Mouse (Mus musculus) heart, embryonic 13.5 days (tissue): Measurements from ENCODE around the gene Sypl. TPM values are rescaled to one million over a fixed set of nuclear protein-coding genes. Genes with fewer than 3 reads are reported as not detected.

Experiments used
- ATAC-seq: fragments of 200-750 bp; cut with Nextera tagmentation; 2 replicates; pipeline ENCODE4 v1.8.0; 2017; ENCODE audit warnings: moderate TSS enrichment; ENCODE audit not compliant: insufficient number of reproducible peaks, low FRiP score, low TSS enrichment; ENCODE audit errors: extremely low read depth
- H3K27ac ChIP-seq: fragments of 300-500 bp; sonication (generic); replicated peaks from 2 replicates; pipeline ENCODE4 v1.5.1; 2015; ENCODE audit warnings: moderate library complexity, mild to moderate bottlenecking, inconsistent platforms
- H3K27me3 ChIP-seq: fragments of 300-500 bp; sonication (generic); replicated peaks from 2 replicates; pipeline ENCODE4 v1.6.1; 2015; ENCODE audit warnings: mild to moderate bottlenecking, inconsistent platforms
- H3K36me3 ChIP-seq: fragments of 300-500 bp; sonication (generic); 2 replicates; pipeline ENCODE4 v1.6.1; 2015; ENCODE audit warnings: mild to moderate bottlenecking, inconsistent platforms
- H3K4me1 ChIP-seq: fragments of 300-500 bp; sonication (generic); 2 replicates; pipeline ENCODE4 v1.6.1; 2015; ENCODE audit warnings: inconsistent platforms
- H3K4me2 ChIP-seq: fragments of 300-500 bp; sonication (generic); 2 replicates; pipeline ENCODE4 v1.6.1; 2015; ENCODE audit warnings: inconsistent platforms, mild to moderate bottlenecking, moderate library complexity
- H3K4me3 ChIP-seq: fragments of 300-500 bp; sonication (generic); 2 replicates; pipeline ENCODE4 v1.5.1; 2015; ENCODE audit warnings: moderate library complexity, mild to moderate bottlenecking, inconsistent platforms
- H3K9ac ChIP-seq: fragments of 300-500 bp; sonication (generic); 2 replicates; pipeline ENCODE4 v1.6.1; 2015; ENCODE audit warnings: inconsistent platforms, mild to moderate bottlenecking, moderate library complexity
- H3K9me3 ChIP-seq: fragments of 300-500 bp; sonication (generic); 2 replicates; pipeline ENCODE4 v1.6.1; 2016; ENCODE audit warnings: inconsistent platforms
- WGBS: fragments of 180-500 bp; shearing (Covaris S2); methylation state at CpG from one replicate; pipeline ENCODE4 v1.1.7; 2015; ENCODE audit warnings: mixed read lengths; 5-methylcytosine and 5-hydroxymethylcytosine counted together
- polyA plus RNA-seq: library from polyadenylated mRNA; unstranded; fragments of >200 nt; fragmentation: Nextera tagmentation; extraction: Ambion mirVana; gene quantifications from 2 replicates; pipeline ENCODE4 v1.2.1, GENCODE M21; 2015

The Sypl gene
- 79.8 and 94.2 TPM in 2 replicates for polyA plus RNA-seq

GRCm38 (mm10) chr12:32953596-32954215 is at the start of gene Sypl:
Gene Sypl (plus strand): TSS chr12:32953891.
- Histone ChIP-seq H3K4me3 (peak within 1 kb of the TSS; percentile 90), H3K36me3 (no peaks in the 10 kb centered on the region), H3K9ac (peak within 1 kb of the TSS; percentile 94), H3K4me2 (peak within 1 kb of the TSS; percentile 81), H3K27me3 (no peaks in the 10 kb centered on the region), H3K27ac (peak within 1 kb of the TSS; percentile 99), H3K9me3 (no peaks in the 10 kb centered on the region), H3K4me1 (peaks cover 37% of the 10 kb centered on the region)
- ATAC-seq = peak; percentile 98
- WGBS = under 1% methylated on average over 42 of the region's 52 CpGs

GRCm38 (mm10) chr12:32909686-32910085 is 44.0 kb upstream of the Sypl start:
- H3K9ac ChIP-seq = no peak overlapping the region
- no peak overlapping the region for H3K27ac ChIP-seq
- H3K4me1 ChIP-seq = peaks cover 19% of the 10 kb centered on the region
- 55% methylated on average over 10 of the region's 10 CpGs for WGBS
- no peaks in the 10 kb centered on the region for H3K36me3 ChIP-seq
- H3K9me3 ChIP-seq = no peaks in the 10 kb centered on the region
- peaks cover 6% of the 10 kb centered on the region; the same call in 1 of the 2 replicates for H3K27me3 ChIP-seq
- H3K4me3 ChIP-seq = no peak overlapping the region
- H3K4me2 ChIP-seq = no peak overlapping the region
- ATAC-seq = no peak

- WGBS = 18% methylated on average over 11 of the region's 11 CpGs
- H3K27ac ChIP-seq = no peak overlapping the region
- H3K9ac ChIP-seq = peak overlapping the region; percentile 56
- H3K9me3 ChIP-seq = no peaks in the 10 kb centered on the region
- H3K4me2 ChIP-seq = peak overlapping the region; percentile 60
- H3K4me1 ChIP-seq = peaks cover 19% of the 10 kb centered on the region
- H3K27me3 ChIP-seq = peaks cover 6% of the 10 kb centered on the region; the same call in 1 of the 2 replicates
- H3K4me3 ChIP-seq = peak overlapping the region; percentile 16; the same call in 1 of the 2 replicates
- H3K36me3 ChIP-seq = no peaks in the 10 kb centered on the region
- no peak for ATAC-seq
Measured at GRCm38 (mm10) chr12:32910092-32910491, 43.6 kb upstream of the Sypl start.

- H3K4me3 ChIP-seq = peak overlapping the region; percentile 16; the same call in 1 of the 2 replicates
- no peaks in the 10 kb centered on the region for H3K9me3 ChIP-seq
- no peak for ATAC-seq
- no peak overlapping the region for H3K27ac ChIP-seq
- H3K9ac ChIP-seq = peak overlapping the region; percentile 56
- peaks cover 19% of the 10 kb centered on the region for H3K4me1 ChIP-seq
- no peaks in the 10 kb centered on the region for H3K36me3 ChIP-seq
- H3K27me3 ChIP-seq = peaks cover 6% of the 10 kb centered on the region; the same call in 1 of the 2 replicates
- H3K4me2 ChIP-seq = peak overlapping the region; percentile 60
- WGBS = 46% methylated on average over 15 of the region's 15 CpGs
Measured at GRCm38 (mm10) chr12:32910560-32911194, 43.0 kb upstream of the Sypl start.

DNA sequence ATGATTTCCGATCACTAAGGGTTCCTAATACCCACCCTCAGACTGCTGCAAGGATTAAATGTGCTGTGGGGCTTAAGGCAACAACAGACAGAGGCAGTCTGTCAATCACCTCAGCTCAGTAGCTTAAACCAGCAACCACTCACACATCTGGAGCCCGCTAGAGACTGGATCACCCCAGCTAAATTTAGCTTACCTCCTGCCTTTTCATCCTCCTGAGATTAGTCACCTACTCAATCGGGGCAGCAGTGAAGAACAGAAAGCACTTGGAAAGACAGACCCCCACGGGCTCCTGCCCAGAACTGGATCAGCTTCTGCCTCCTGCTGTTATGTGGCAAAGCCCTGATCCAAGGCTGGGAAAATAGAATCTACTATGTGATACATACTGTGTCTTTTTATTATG is 42.1 kb upstream of the Sypl start:
- Histone ChIP-seq H3K36me3 (no peaks in the 10 kb centered on the region), H3K27ac (no peak overlapping the region)
- 29% methylated on average over 4 of the region's 4 CpGs for WGBS

DNA sequence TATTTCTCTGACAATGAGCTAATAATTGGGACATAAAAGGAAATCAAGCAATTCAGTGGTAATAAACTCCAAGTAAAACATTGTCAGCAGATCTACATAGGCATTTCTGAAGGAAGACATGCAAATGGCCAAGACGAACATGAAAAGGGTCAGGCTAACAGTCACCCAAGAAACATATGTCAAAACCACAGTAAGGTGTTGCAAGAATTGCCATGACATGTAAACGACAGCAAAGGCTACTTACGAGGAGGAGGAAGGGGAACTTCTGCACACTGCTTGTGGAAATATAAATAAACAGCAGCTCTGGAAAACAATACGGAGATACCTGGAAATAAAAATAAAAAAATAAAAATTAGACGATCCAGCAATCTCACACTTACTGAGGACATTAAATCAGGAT is 40.9 kb upstream of the Sypl start:
- no peak overlapping the region for H3K4me3 ChIP-seq
- no peak overlapping the region for H3K27ac ChIP-seq
- no peaks in the 10 kb centered on the region for H3K9me3 ChIP-seq
- H3K4me2 ChIP-seq = no peak overlapping the region
- ATAC-seq = no peak
- H3K9ac ChIP-seq = no peak overlapping the region
- peaks cover 19% of the 10 kb centered on the region for H3K4me1 ChIP-seq
- H3K36me3 ChIP-seq = no peaks in the 10 kb centered on the region
- H3K27me3 ChIP-seq = peaks cover 6% of the 10 kb centered on the region; the same call in 1 of the 2 replicates
- WGBS = 70% methylated on average over 5 of the region's 5 CpGs

More for the DNA sequence above, 42.1 kb upstream of the Sypl start:
- Histone ChIP-seq H3K27me3 (peaks cover 6% of the 10 kb centered on the region; the same call in 1 of the 2 replicates), H3K4me2 (no peak overlapping the region), H3K4me1 (peaks cover 19% of the 10 kb centered on the region), H3K4me3 (no peak overlapping the region), H3K9me3 (no peaks in the 10 kb centered on the region), H3K9ac (no peak overlapping the region)
- ATAC-seq = no peak

DNA sequence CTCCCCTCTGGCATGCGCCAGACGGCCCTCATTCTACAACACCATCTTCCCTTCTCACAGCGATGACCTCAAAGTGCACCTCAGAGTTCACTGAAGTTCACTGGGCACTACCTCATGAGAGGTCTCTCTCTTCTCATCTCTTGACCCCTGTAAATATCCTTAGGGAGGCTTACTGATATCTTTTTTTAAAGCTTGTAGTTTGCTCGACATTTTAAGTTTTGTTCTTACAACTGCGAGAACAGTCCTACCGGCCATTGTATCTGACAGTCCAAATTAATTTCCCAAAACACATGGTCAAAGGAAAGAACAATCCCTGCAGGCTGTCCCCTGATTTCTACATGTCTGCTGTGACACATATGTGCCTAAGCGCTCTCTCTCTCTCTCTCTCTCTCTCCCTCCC is 35.0 kb upstream of the Sypl start:
- Histone ChIP-seq H3K4me2 (no peak overlapping the region), H3K4me1 (no peaks in the 10 kb centered on the region), H3K9me3 (no peaks in the 10 kb centered on the region), H3K36me3 (no peaks in the 10 kb centered on the region), H3K9ac (no peak overlapping the region), H3K4me3 (no peak overlapping the region), H3K27me3 (no peaks in the 10 kb centered on the region), H3K27ac (no peak overlapping the region)
- no peak for ATAC-seq
- 70% methylated on average over 7 of the region's 7 CpGs for WGBS

DNA sequence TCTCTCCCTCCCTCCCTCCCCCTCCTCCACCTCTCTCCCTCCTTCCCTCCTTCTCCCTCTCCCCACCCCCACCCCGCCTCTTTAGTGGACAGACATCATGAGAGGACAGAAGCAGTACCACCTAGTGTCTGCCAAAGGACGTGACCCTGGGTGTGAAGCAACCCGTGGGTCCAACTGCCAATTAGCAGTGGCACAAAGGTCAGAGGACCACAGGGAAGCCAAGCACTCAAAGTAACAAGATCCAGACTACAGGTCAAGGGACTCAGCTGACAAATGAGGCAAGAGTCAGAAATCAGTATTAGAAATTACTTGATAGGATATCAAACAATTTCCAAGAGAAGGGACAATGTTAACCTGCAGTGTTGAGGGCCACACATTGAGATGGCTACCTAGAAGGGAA is 34.6 kb upstream of the Sypl start:
- H3K4me1 ChIP-seq = no peaks in the 10 kb centered on the region
- 45% methylated on average over 3 of the region's 3 CpGs for WGBS
- ATAC-seq = no peak

DNA sequence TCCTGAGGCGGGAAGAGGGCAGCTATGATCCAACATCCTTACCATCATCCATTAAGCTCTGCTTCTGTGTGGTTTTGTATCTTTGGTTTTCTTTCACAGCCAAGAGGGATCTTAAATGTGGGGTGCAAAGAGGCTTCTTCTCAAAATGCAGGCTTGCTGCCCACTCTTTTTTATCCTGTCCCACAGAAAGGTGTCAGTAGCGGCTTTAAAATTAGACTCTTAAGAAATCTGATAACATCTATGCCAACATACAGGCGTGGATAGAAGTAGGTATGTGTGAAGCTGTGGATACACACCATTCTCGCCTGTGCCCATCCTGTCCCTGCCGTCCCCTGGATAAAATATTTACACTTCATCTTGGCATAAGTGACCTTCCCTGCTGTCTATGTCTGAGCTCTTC is 34.2 kb upstream of the Sypl start:
- Histone ChIP-seq H3K9me3 (no peaks in the 10 kb centered on the region), H3K4me1 (no peaks in the 10 kb centered on the region), H3K36me3 (no peaks in the 10 kb centered on the region), H3K9ac (no peak overlapping the region), H3K27ac (no peak overlapping the region), H3K27me3 (no peaks in the 10 kb centered on the region), H3K4me2 (no peak overlapping the region), H3K4me3 (no peak overlapping the region)
- WGBS = 68% methylated on average over 5 of the region's 5 CpGs
- no peak for ATAC-seq

More for the DNA sequence above, 34.6 kb upstream of the Sypl start:
- H3K4me2 ChIP-seq = no peak overlapping the region
- H3K36me3 ChIP-seq = no peaks in the 10 kb centered on the region
- H3K9me3 ChIP-seq = no peaks in the 10 kb centered on the region
- H3K27me3 ChIP-seq = no peaks in the 10 kb centered on the region
- no peak overlapping the region for H3K27ac ChIP-seq
- H3K4me3 ChIP-seq = no peak overlapping the region
- H3K9ac ChIP-seq = no peak overlapping the region

- Histone ChIP-seq H3K4me3 (no peak overlapping the region), H3K27me3 (no peaks in the 10 kb centered on the region; the same call in 1 of the 2 replicates), H3K27ac (no peak overlapping the region), H3K4me1 (no peaks in the 10 kb centered on the region), H3K36me3 (no peaks in the 10 kb centered on the region), H3K9ac (no peak overlapping the region), H3K4me2 (no peak overlapping the region), H3K9me3 (no peaks in the 10 kb centered on the region)
- no peak for ATAC-seq
- WGBS = 71% methylated on average over 8 of the region's 8 CpGs
Measured at GRCm38 (mm10) chr12:32920185-32920788, 33.4 kb upstream of the Sypl start.

DNA sequence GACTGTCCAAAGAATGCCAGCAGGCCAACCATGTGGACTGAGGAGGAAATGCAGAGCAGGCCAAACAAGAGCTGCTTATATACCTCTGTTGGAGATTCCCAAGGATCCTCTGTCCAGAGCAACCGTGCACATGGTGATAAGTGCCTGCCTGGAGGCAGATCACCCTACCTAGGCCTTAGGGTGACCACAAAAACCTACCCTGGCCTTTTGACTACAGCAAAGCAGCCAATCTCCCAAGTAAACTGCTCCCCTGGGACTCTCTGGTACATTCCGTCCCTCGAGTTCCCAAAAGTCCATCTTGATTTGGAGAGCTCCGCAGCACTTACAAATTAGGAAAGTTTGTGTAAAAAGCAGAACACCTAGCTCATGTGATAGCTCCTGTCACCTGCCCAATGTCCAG is 32.6 kb upstream of the Sypl start:
- Histone ChIP-seq H3K4me1 (peaks cover 4% of the 10 kb centered on the region), H3K4me2 (no peak overlapping the region), H3K36me3 (no peaks in the 10 kb centered on the region), H3K9ac (no peak overlapping the region), H3K9me3 (no peaks in the 10 kb centered on the region), H3K4me3 (no peak overlapping the region), H3K27ac (no peak overlapping the region), H3K27me3 (no peaks in the 10 kb centered on the region; the same call in 1 of the 2 replicates)
- 67% methylated on average over 4 of the region's 4 CpGs for WGBS
- ATAC-seq = no peak
